1 mouse cellular context compared by ENCODE assay signal in genomic region chr9:95540487-95540886, GRCm38 (mm10).
TF ChIP-seq lines count a peak whose summit lies in the region.

No protein-coding gene starts in this region.

TF ChIP-seq in CH12.LX, 34 proteins besides CTCF, POLR2A, EP300 and RAD21 (continued from another document):
- TF ChIP-seq USF1 (IDR thresholded peaks at IDR 0.05; ENCODE audit: low read depth, low read length) (no peak), MAX (IDR thresholded peaks at IDR 0.05; ENCODE audit: low read length) (no peak), HCFC1 (IDR thresholded peaks at IDR 0.05; ENCODE audit: low read depth, low read length) (no peak; the same call in 1 of the 2 replicates), BHLHE40 (IDR thresholded peaks at IDR 0.05; ENCODE audit: low read depth, low read length) (0 out of 2 replicates have a peak, but pooled peaks have one; percentile 8), MAFK (IDR thresholded peaks at IDR 0.05; ENCODE audit: insufficient replicate concordance, low read length) (no peak), ZMIZ1 (IDR thresholded peaks at IDR 0.05; ENCODE audit: low read depth, low read length) (no peak), MXI1 (IDR thresholded peaks at IDR 0.05; ENCODE audit: low read depth, low read length) (no peak), USF2 (conservative IDR thresholded peaks at IDR 0.05; ENCODE audit: low read depth, low read length) (no peak), MEF2A (IDR thresholded peaks at IDR 0.05; ENCODE audit: borderline replicate concordance, low read depth, low read length) (no peak), MAZ (IDR thresholded peaks at IDR 0.05; ENCODE audit: low read depth, low read length) (no peak), CHD2 (IDR thresholded peaks at IDR 0.05; ENCODE audit: low read length) (no peak), SIN3A (IDR thresholded peaks at IDR 0.05; ENCODE audit: low read length) (no peak), JUND (conservative IDR thresholded peaks at IDR 0.05; ENCODE audit: low read depth, low read length) (no peak), CHD1 (IDR thresholded peaks at IDR 0.05; ENCODE audit: low read depth, low read length) (no peak), NRF1 (IDR thresholded peaks at IDR 0.05; ENCODE audit: low read depth, low read length) (no peak), NELFE (IDR thresholded peaks at IDR 0.05; ENCODE audit: low read depth, low read length) (0 out of 2 replicates have a peak, but pooled peaks have one; percentile 33), JUN (IDR thresholded peaks at IDR 0.05; ENCODE audit: insufficient read depth, low read depth, low read length) (no peak), TBP (conservative IDR thresholded peaks at IDR 0.05; ENCODE audit: low read depth, low read length) (no peak), ZC3H11A (IDR thresholded peaks at IDR 0.05; ENCODE audit: low read depth, low read length) (peak; percentile 16; the same call in 1 of the 2 replicates), ZNF384 (IDR thresholded peaks at IDR 0.05; ENCODE audit: low read depth, low read length) (no peak), E2F4 (IDR thresholded peaks at IDR 0.05; ENCODE audit: insufficient replicate concordance, low read depth, low read length) (no peak), ETS1 (conservative IDR thresholded peaks at IDR 0.05; ENCODE audit: low read depth, low read length) (no peak), ELF1 (IDR thresholded peaks at IDR 0.05; ENCODE audit: low read depth, low read length) (peak; percentile 82)
